Mouse (Mus musculus) myocyte (in vitro differentiated cells): ENCODE results near the gene Elmo3. TPM values are rescaled to one million over a fixed set of nuclear protein-coding genes. Genes with fewer than 3 reads are reported as not detected.

ENCODE experiments used
- H3K27me3 ChIP-seq: one replicate; pipeline ENCODE4 v1.6.1; 2011; ENCODE audit not compliant: control insufficient read depth, insufficient read depth, insufficient read length
- H3K36me3 ChIP-seq: one replicate; pipeline ENCODE4 v1.6.1; 2011; ENCODE audit not compliant: control insufficient read depth, insufficient read depth
- H3K4me2 ChIP-seq: one replicate; pipeline ENCODE4 v1.6.1; 2011; ENCODE audit warnings: low read depth, control low read depth
- H3K4me3 ChIP-seq: one replicate; pipeline ENCODE4 v1.5.1; 2011; ENCODE audit warnings: mild to moderate bottlenecking, control low read depth, moderate library complexity
- H3K79me2 ChIP-seq: one replicate; pipeline ENCODE4 v1.6.1; 2011; ENCODE audit not compliant: control insufficient read depth, insufficient read depth
- H3ac ChIP-seq: one replicate; pipeline ENCODE4 v1.6.1; 2011; ENCODE audit not compliant: control insufficient read depth, insufficient read length
- CEBPB ChIP-seq: IDR thresholded peaks from 2 replicates; pipeline ENCODE4 v1.6.1; 2011; ENCODE audit warnings: mild to moderate bottlenecking, moderate library complexity; ENCODE audit not compliant: poor library complexity, insufficient read depth, severe bottlenecking
- E2F4 ChIP-seq: IDR thresholded peaks from one replicate; pipeline ENCODE4 v1.6.1; 2011; ENCODE audit warnings: mild to moderate bottlenecking, control low read depth, moderate library complexity; ENCODE audit not compliant: insufficient read depth
- MAX ChIP-seq: IDR thresholded peaks from one replicate; pipeline ENCODE4 v1.6.1; 2011; ENCODE audit warnings: low read depth, mild to moderate bottlenecking, control low read depth
- MYOD1 ChIP-seq, 3 experiments: IDR thresholded peaks; one replicate each; pipeline ENCODE4 v1.6.1; 2011; ENCODE audit warnings: control low read depth in 2 of 3, low read depth in 2 of 3, mild to moderate bottlenecking in 2 of 3, moderate library complexity in 1 of 3; ENCODE audit not compliant: insufficient read length in 2 of 3, control insufficient read depth in 1 of 3
- MYOG ChIP-seq, 3 experiments: IDR thresholded peaks; one replicate each; pipeline ENCODE4 v1.6.1; 2011; ENCODE audit warnings: control low read depth in 2 of 3, low read depth in 2 of 3, mild to moderate bottlenecking in 2 of 3; ENCODE audit not compliant: insufficient read length in 2 of 3, control insufficient read depth in 1 of 3, insufficient read depth in 1 of 3
- POLR2A ChIP-seq: IDR thresholded peaks from one replicate; pipeline ENCODE4 v1.6.1; 2011; ENCODE audit warnings: low read depth, mild to moderate bottlenecking, control low read depth, moderate library complexity; ENCODE audit not compliant: insufficient read length
- POLR2AphosphoS2 ChIP-seq: IDR thresholded peaks from one replicate; pipeline ENCODE4 v1.6.1; 2011; ENCODE audit warnings: low read depth, control low read depth; ENCODE audit not compliant: insufficient read length
- REST ChIP-seq: IDR thresholded peaks from one replicate; pipeline ENCODE4 v1.6.1; 2011; ENCODE audit warnings: mild to moderate bottlenecking, control low read depth, moderate library complexity; ENCODE audit not compliant: insufficient read depth, insufficient read length
- SRF ChIP-seq: IDR thresholded peaks from one replicate; pipeline ENCODE4 v1.6.1; 2011; ENCODE audit warnings: low read depth; ENCODE audit not compliant: control insufficient read depth, insufficient read length
- TCF12 ChIP-seq: IDR thresholded peaks from one replicate; pipeline ENCODE4 v1.6.1; 2011; ENCODE audit warnings: mild to moderate bottlenecking, control low read depth; ENCODE audit not compliant: poor library complexity, insufficient read depth, severe bottlenecking
- TCF3 ChIP-seq: IDR thresholded peaks from one replicate; pipeline ENCODE4 v1.6.1; 2011; ENCODE audit warnings: low read depth, control low read depth; ENCODE audit not compliant: insufficient read length
- USF1 ChIP-seq: IDR thresholded peaks from one replicate; pipeline ENCODE4 v1.6.1; 2011; ENCODE audit warnings: low read depth, mild to moderate bottlenecking, control low read depth, moderate library complexity
- polyA plus RNA-seq: library from polyadenylated mRNA; unstranded; fragments of >200 nt; fragmentation: generic; extraction: Trizol; gene quantifications from one replicate; pipeline ENCODE4 v1.2.1, GENCODE M21; 2012; ENCODE audit warnings: missing spikeins

Elmo3 gene
- polyA plus RNA-seq, 1 experiment = 0.92 TPM

DNA sequence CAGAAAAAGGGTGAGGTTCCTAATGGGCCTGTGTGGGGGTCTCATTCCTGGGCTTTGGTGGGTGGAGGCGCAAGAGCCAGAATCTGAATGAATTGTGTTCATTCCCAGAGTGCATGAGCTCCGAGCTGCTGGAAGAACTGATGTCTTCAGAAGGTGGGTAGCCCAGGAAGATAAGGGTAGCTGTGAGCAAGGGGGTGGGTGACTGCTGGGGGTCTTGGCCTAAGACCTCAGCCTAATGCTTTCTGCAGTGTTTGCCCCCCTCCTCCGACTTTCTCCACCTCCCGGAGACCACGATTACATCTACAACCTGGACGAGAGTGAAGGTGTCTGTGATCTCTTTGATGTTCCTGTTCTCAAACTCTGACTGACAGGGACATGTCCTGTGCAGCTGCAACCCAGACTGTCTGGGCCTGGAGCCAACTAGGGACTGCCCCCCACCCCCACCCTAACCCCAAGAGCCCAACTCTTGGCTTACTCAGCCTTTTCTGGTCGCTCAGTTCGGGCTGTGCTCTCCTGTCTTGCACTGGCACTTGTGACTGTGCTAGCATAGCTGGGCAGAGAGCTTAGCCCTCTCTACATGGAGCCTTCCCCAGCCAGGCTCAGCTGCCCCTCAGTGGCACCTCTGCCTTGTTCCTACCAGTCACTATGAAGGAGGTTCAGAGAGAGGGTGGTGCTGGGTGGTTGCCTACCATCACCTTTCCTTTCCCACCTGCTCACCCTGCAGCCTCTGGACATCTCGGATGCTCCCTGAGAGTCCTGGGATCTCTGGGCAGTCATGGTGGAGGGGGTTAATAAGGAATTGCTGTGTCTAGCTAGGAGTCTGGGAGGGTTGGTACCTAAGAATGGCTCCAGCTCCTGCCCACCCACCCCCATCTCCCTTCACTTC lies 833 bp upstream of the Elmo3 start:
- Histone ChIP-seq H3K4me3 (no peak overlapping the region), H3K79me2 (peaks cover 11% of the 10 kb centered on the region), H3K27me3 (no peaks in the 10 kb centered on the region), H3ac (no peak overlapping the region), H3K4me2 (peak overlapping the region; percentile 24), H3K36me3 (peaks cover 49% of the 10 kb centered on the region)
- TF ChIP-seq MYOD1 (IDR thresholded peaks at IDR 0.05; ENCODE audit: control insufficient read depth in 1 of 3, insufficient read length in 2 of 3, low read depth in 2 of 3) (peak; percentile 75 to 92 (median 88)), POLR2AphosphoS2 (peak; percentile 98), REST (no peak), MAX (no peak), MYOG (IDR thresholded peaks at IDR 0.05; ENCODE audit: control insufficient read depth in 1 of 3, insufficient read depth in 1 of 3, insufficient read length in 2 of 3, low read depth in 2 of 3) (peak in 1 of 3 experiments; percentile 22), SRF (no peak), USF1 (no peak), TCF3 (peak; percentile 4), CEBPB (no peak), E2F4 (no peak), TCF12 (peak; percentile 37), POLR2A (peak; percentile 55)

DNA sequence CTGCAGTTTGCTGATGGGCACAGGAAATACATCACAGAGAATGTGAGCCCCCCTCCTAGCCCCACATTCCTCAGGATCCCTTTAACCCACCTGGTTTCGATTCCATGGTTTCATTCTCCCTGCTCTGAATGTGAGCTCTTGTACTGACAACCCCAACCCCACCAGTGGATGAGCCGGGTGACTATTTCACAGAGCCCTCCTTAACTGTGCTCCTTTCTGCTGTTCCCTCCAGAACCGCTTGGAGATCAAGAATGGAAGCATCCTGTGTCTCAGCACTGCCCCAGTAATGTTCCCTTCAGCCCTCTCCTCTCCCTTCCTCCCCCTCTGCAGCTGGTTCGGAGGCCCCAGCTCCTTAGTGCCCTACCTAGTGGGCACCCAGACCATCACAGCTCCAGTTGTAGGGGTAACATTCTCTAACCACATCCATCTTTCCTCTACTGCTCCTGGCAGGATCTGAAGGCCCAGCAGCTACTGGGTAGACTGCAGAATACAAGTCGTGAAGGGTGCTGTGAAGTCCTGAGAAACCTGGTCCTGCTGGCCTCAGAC lies 818 bp downstream of the Elmo3 start:
- Histone ChIP-seq H3ac (no peak overlapping the region), H3K4me2 (no peak overlapping the region), H3K4me3 (no peak overlapping the region), H3K27me3 (no peaks in the 10 kb centered on the region), H3K36me3 (peaks cover 41% of the 10 kb centered on the region), H3K79me2 (no peaks in the 10 kb centered on the region)
- no peak for TF ChIP-seq POLR2A
- TF ChIP-seq TCF3 = no peak
- no peak for TF ChIP-seq CEBPB
- TF ChIP-seq POLR2AphosphoS2 = peak; percentile 20
- no peak for TF ChIP-seq USF1
- TF ChIP-seq SRF = no peak

DNA sequence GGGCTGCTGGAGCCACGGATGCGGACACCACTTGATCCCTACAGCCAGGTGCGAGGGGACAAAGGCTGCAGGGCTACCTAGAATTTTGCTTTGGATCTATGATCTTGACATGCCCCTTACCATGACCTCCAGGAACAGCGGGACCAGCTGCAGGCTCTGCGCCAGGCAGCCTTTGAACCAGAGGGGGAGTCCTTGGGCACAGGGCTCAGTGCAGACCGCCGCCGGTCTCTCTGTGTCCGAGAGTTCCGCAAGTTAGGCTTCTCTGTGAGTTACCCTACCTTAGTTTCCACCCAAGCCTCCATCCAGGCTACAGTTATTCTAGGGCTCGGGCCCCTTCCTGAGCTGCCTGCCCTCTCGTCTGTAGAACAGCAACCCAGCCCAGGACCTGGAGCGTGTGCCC lies 2.3 kb downstream of the Elmo3 start:
- no peak for TF ChIP-seq TCF12
- peak; percentile 20 for TF ChIP-seq POLR2AphosphoS2
- Histone ChIP-seq H3ac (no peak overlapping the region), H3K79me2 (no peaks in the 10 kb centered on the region), H3K4me3 (no peak overlapping the region), H3K4me2 (no peak overlapping the region), H3K27me3 (no peaks in the 10 kb centered on the region), H3K36me3 (peaks cover 33% of the 10 kb centered on the region)

DNA sequence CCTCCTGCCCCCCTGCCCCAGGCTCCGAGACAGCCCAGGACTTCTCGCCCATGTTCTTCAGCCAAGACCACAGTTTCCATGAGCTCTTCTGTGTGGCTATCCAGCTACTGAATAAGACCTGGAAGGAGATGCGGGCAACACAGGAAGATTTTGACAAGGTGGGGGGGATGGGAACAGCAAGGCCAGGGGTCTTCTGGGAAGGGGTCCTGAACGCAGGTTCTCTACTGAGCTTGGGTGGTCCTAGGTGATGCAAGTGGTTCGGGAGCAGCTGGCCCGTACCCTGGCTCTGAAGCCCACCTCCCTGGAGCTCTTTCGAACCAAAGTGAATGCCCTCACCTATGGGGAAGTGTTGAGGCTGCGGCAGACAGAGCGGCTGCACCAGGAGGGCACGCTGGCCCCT lies 3.0 kb downstream of the Elmo3 start:
- no peak for TF ChIP-seq CEBPB
- TF ChIP-seq SRF = no peak
- no peak for TF ChIP-seq POLR2AphosphoS2
- TF ChIP-seq POLR2A = no peak
- no peak for TF ChIP-seq USF1
- TF ChIP-seq REST = no peak
- no peak for TF ChIP-seq TCF12
- no peak for TF ChIP-seq MYOD1 (IDR thresholded peaks at IDR 0.05; ENCODE audit: control insufficient read depth in 1 of 3, insufficient read length in 2 of 3, low read depth in 2 of 3)
- no peak for TF ChIP-seq MYOG (IDR thresholded peaks at IDR 0.05; ENCODE audit: control insufficient read depth in 1 of 3, insufficient read depth in 1 of 3, insufficient read length in 2 of 3, low read depth in 2 of 3)
- no peak for TF ChIP-seq TCF3
- no peak for TF ChIP-seq E2F4
- no peak overlapping the region for H3ac ChIP-seq
- H3K36me3 ChIP-seq = peaks cover 26% of the 10 kb centered on the region

DNA sequence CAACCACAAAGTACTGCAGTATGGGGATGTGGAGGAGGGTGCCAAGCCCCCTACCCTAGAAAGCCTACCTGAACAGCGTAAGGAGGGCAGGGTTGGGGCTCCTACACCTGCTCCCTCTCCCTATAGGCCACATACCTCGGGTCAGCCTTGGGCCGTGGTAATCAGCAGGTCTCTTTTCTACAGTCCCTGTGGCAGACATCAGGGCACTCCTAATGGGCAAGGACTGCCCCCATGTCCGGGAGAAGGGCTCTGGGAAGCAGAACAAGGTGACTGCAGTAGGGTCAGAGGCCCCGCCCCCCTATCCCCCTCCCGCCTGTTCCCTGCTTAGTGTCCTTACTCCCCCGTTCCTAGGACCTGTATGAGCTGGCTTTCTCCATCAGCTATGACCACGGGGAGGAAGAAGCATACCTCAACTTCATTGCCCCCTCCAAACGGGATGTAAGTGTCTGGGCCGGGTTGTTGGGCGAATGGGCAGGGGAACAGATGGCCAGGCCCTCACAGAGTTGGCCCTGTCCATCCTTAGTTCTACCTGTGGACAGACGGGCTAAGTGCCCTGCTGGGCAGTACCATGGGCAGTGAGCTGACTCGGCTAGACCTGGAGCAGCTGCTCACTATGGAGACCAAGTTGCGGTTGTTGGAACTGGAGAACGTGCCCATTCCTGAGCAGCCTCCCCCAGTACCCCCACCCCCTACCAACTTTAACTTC lies 3.9 kb downstream of the Elmo3 start:
- TF ChIP-seq MAX (no peak), MYOD1 (IDR thresholded peaks at IDR 0.05; ENCODE audit: control insufficient read depth in 1 of 3, insufficient read length in 2 of 3, low read depth in 2 of 3) (no peak), TCF12 (no peak), SRF (no peak), POLR2AphosphoS2 (no peak), REST (no peak), POLR2A (no peak), E2F4 (no peak), TCF3 (no peak), MYOG (IDR thresholded peaks at IDR 0.05; ENCODE audit: control insufficient read depth in 1 of 3, insufficient read depth in 1 of 3, insufficient read length in 2 of 3, low read depth in 2 of 3) (no peak), CEBPB (no peak)
- no peak overlapping the region for H3ac ChIP-seq
- H3K4me2 ChIP-seq = no peak overlapping the region
- no peaks in the 10 kb centered on the region for H3K27me3 ChIP-seq
- no peaks in the 10 kb centered on the region for H3K79me2 ChIP-seq
- H3K36me3 ChIP-seq = peaks cover 26% of the 10 kb centered on the region
- H3K4me3 ChIP-seq = no peak overlapping the region

More for the DNA sequence above, 3.0 kb downstream of the Elmo3 start:
- no peak overlapping the region for H3K4me3 ChIP-seq
- H3K4me2 ChIP-seq = no peak overlapping the region
- H3K79me2 ChIP-seq = no peaks in the 10 kb centered on the region
- no peaks in the 10 kb centered on the region for H3K27me3 ChIP-seq
